Mouse (Mus musculus): ENCODE measurements at regions not wholly inside any gene's neighbourhood (a gene's known extent, or its start where the extent isn't known, plus 50 kb on each side); places are given as distances from the start of the nearest gene placed in this dataset.
"Not testable (repeated sequence)": the region's sequence is repeated elsewhere in the genome, so short reads cannot be mapped to it uniquely, and the experiment has no call there.

DNA sequence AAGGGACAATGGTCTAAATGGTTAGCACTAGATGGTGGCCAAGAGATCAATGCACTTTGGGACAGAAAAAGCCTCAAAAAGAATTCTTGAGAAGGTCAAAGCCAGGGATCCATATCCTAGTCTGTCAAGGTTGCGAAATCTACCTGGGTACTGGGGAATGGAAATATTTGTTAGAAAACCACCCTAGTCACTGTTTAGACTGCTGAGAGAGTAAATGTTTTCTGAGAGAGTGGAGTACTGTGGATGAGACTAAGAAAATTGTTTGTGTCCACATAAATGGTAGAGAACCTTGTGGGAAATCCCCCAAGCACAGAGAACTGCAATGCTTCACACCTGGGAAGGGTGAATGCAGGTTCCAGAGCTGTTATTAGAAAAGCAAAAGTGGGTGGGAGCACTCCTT lies 239.5 kb upstream of the Rarb start:
- DNase-seq (ENCODE audit: low spot score in 2 of 2) = no peak

DNA sequence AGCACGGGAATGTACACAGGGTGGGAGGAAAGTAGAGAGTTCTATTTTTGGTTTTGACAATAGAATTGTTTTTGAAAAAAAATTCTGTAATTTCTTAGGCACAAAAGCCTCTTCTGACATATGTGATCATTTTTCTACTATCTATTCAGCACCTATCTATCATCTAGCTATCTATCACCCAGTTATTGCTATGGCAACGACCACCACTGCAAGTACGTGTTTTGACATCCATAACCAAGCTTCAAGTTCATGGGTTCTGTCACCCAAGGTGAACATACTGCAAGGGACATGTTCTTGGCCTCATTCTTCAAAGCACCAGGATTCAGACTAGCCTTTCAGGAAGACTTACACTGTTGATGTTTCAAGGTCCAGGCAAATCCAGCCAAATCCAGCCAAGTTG lies 238.4 kb upstream of the Rarb start:
- DNase-seq (ENCODE audit: low spot score in 2 of 2) = no peak

DNA sequence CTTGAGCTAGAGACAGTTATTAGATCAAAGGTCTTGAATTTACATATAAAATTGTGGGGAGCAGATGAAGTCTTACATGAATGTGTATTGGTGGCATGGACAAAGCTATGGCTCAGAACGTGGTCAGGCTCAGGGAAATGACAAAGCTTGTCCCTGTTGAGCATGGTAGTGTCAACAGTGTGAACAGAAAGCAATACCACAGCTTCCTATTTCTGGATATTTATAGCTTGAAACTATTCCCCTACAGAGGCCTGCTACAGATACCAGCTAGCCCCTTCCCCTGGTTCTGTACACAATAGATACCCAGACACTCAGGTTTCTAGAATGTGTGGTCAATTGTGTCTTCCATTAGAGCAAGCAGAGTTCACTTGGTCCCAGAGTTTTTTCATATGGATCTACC lies 236.8 kb upstream of the Rarb start:
- DNase-seq (ENCODE audit: low spot score in 2 of 2) = no peak

DNA sequence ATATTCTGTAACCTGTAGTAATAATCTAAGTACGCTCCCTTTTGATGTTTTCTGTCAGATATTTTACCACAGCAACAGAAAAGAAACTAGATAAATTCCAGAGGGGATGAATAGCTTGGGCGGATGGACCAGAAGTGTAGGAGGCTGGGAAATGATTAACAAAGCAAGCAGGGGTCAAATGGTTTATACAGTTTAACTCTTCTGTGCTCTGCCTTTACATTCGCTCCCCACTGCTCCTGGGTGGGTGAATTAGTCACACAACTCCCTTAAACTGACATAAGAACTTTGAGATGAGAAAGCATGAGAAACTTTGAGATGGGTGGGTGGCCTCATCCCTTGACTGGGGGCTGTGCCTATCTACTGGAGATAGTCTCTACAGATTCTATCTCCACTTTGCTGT lies 235.4 kb upstream of the Rarb start:
- DNase-seq (ENCODE audit: low spot score in 2 of 2) = no peak

DNA sequence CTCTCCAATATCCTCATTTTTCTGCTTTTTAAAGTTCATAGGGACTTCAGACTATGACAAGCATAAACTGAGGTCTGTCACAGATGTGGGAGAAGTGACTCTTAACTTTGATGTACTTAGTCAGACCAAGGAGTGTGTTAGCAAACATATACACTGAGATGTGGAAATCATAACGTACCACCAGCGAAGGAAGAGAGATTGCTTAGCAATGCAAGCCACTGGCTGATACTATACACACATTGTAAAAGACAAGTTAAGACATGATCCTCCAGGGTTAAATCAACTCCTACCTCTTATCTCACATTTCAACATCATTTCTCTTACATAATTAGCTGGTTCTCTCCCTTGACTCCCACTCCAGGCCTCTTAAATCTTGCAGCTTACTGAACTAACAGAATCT lies 227.9 kb upstream of the Rarb start:
- no peak for DNase-seq (ENCODE audit: low spot score in 2 of 2)

DNA sequence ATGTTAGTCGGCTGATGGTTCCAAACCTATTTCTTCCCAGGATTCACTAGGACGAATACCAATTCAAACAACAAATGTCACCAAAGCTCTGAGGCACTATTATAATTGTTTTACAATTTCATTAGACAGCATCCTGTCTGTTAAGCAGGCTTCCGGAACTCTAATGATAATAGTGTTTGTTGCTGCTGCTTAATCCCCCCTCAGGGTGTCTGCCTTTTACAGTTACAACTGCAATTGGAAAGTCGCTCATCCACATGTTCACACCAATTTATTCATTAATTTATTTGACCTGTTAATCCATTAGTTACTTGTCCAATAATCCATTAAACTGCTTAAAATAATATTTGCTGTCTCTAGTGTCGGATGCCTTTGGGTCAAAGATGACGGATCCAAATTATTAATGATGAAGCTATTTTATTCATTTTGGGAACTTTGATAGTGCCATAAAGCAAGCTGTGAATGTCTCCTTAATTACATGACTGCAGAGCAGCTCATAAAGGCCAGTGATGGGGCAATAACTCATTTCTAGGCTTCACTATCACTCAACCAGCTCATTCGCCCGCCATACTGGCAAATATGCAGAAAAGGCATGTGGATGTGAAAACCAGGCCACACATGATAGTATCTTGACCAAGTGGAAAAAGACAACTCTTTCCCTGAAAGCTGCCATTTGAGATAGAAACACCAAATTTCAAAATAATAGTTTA lies 226.6 kb upstream of the Rarb start:
- no peak for DNase-seq (ENCODE audit: low spot score in 2 of 2)

DNA sequence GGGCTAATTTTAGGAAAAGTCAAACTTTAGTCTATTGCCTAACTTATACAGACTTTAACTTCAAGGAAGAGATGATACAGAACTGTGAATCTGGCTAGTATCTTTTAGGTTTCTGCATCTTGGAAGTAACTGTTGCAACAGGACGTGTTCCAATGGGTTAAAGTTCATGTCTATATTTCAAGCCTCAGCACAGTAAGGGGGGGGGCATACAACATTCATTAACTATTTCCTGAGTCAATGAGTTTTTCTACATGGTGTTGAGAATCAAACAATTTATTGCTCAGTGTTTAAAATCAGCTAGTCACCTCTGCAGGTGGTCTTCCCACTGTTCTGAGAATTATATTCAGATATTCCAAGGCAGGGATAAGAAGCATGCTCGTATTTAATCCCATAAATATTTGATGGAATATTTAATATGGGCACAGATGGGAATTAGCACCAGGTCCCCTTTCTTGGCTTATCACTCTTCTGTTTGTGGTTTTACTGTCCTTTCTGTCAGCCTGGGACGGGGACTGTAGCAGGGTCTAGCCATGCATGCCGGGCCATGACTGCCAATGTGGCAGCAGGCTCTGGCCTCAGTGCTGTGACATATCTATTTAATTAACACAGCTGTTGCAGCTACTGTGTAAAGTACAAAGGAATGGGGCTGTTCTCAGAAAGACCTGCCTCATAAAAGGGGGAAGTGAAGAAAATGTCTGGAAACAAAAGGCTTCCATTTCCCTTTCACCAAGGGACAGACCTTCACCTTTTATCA lies 201.8 kb upstream of the Rarb start:
- no peak for DNase-seq (ENCODE audit: low spot score in 2 of 2)

DNA sequence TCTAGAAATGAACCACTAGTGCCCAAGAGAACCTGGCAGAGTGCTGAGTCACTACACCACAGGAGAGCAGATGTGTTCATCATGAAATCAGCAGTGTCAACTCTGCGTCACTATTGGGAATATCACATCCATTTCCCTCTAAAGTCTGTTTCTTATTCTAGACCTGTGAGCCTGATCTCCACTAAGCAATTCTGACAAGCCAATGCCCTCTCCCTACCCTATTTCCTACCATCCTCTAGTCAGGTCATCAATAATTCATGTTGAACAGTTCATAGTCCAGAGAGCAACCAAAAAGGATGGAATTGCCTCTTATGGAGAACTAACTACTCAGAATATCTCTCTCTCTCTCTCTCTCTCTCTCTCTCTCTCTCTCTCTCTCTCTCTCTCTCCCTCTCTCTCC lies 194.0 kb upstream of the Rarb start:
- no peak for DNase-seq (ENCODE audit: low spot score in 2 of 2)

DNA sequence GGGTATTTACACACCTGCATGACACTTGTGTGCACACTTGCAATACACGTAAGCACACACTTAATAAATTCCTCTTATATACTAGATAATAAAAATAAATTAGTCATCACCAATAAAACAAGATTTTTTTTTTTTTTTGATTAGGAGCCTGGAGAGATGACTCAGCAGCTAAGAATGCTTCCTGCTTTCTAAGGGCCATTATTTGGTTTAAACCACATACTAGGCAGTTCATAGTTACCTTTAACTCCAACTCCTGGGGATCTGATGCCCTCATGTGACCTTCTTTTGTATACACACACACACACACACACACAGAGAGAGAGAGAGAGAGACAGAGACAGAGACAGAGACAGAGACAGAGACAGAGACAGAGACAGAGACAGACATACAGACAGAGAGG lies 193.2 kb upstream of the Rarb start:
- no peak for DNase-seq (ENCODE audit: low spot score in 2 of 2)

DNA sequence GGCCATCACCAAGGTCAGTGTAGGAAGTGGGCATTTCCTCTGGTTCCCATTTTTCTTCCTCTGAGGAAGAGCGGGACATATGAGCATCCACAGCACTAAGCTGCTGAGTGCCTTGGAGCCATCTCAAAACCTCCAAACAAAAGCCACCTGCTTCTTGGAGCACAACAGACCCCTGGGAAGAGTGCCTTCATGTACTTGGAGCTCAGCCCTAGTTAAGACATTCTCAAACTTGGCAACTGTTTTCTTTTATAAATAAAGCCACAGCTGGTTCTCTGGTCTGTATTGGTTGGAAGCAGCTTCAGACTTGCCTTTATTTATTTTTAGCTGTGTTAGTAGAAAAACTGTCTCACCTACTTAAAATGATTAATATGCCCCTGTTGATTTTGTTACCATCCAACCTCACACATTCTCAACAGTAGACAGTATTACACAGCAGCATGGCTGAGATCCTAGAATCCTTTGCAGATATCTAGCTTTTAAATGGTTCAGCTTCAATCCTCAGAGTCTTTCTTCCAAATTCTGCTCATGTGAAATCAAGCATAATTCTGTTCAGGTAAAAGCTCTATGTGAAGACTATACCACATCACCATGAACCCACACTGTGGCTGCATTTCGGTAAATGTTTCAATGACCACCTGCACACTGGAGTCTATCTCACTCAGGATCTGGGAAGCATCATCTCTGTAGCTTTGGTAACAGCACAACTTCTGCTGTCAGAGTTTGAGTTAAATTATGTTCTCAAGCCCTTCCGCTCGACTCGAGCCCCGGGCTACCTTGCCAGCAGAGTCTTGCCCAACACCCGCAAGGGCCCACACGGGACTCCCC lies 186.4 kb upstream of the Rarb start:
- DNase-seq (ENCODE audit: low spot score in 2 of 2) = peak in 1 of 2 experiments; percentile 9

DNA sequence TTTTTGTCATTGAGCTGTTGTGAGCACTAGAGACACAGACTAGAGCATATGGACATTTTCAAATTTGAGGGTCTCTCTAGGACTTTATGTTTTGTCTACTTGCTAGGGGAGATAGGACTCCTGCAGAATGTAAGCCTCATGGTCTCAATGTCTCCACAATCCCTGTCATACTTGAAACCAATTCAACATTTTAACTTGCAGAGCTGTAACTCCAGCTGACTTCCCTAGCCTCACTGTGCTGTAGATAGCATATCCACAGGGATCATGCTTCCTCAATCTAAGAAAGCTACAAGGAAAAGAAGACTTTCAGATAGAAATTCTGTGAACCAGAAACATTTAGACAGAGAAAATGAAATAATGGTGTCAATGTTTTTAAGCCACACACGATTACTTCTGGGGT lies 185.8 kb upstream of the Rarb start:
- DNase-seq (ENCODE audit: low spot score in 2 of 2) = no peak

DNA sequence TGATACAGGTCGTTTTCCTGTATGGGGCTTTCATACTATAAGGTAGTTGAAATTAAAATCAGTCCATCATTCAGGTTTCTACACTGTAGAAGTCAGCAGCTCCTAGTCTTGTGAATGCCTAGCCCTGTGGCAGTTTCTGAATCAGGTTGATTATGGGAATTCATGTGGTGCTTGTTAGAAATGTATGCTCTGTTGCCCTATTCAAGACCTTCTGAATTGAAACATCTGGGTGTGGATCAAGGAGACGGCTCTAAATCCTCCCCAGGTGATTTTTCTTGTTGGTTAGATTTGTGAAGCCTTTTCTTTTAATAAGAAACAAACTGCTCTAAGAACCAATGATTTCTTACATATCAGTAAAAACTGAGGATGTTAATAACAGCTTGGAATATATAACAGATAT lies 177.8 kb upstream of the Rarb start:
- no peak for DNase-seq (ENCODE audit: low spot score in 2 of 2)

DNA sequence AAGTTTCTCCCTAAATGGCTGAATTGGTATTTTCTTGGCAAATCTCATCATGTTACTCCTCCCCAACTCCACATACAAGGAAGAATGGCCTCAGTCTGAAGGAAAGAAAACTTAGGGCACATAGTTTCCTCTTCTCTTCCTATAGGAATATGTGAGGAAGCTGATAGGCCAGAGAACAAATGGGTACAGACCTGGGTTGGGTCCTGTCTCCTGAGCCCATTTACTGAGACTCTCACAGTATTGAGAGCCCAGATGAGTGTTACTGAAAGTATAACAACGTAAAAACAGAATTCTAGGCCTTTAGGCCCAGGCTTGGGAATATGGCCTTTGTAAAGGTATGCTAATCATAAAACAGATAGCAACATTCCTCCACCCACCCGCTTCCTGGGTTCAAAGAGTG lies 152.0 kb upstream of the Rarb start:
- not testable (repeated sequence) for DNase-seq (ENCODE audit: low spot score in 2 of 2)

DNA sequence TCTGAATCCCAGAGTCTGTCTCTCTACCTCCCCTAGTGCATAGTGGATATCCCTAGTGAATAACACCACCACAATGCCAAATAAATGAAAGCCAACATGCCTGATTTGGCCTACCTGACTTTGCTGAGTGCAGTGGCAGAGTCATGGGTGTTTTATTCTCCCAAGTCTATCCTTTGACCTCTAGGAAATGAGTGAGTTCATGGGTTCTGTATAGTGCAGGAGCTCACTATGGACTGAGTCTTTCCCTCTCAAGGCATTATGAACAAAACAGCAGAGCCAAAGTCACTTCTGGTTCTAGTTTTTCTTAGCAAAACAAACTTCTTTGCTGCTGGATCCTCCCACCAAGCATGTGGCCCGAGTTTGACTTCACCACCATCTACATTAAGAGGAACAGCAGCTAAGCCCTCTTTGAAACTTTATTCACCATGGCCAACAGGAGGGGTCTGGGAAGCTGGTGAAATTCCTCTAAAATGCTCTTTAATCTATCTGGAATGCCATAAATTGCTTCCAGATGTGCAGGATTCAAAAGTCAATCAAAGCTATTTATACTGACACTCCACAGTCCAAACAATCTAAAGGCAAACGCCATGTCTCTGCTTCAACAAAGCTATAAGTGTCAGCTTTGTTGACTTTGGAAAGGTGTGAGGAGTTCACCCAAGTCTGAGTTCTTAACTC lies 145.9 kb upstream of the Rarb start:
- no peak for DNase-seq (ENCODE audit: low spot score in 2 of 2)

DNA sequence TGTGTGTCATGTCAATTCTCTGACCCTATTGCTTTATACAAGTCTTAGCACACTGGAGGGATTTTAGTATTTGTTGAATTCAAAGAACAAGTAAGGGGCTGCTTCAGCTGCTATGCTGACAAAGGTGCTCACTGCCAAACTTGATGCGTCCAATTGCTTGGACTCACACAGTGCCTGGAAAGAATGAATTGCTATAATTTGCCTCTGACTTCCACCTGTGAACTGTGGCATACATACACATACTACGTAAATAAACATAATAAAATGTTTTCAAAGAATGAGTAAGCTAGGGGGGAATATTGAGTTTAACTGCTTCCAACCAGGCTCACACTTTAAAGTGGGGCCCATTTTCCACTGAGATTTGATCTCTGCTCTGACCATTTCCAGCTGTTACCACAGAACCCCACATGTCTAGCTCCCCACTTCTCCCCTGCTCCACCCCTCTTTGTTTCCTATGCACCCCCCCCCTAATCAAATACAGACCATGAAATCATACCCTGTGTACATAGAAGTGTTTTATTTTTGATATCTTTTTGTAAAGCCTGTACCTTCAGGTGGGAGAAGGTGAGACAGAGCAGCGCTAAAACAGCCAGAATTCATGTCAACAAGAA lies 143.4 kb upstream of the Rarb start:
- no peak for DNase-seq (ENCODE audit: low spot score in 2 of 2)

DNA sequence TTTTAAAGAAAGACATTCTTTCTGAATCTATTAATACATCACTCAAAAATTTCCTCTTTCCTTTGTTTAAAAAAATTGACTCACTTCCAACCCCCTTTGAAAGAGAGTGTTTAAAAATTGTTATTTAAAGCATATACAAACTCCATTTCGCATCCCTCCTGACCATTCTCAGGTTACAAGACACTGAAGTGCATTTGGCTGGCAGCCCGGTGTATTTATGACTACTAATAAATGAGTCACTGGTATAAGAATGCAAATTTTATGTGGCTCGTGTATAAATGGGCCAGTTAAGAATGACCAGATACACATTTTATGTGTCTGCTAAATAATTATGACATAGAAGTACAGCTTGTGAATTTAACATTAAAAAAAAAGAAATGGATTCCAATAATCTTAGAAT lies 138.8 kb upstream of the Rarb start:
- DNase-seq (ENCODE audit: low spot score in 2 of 2) = peak; percentile 27 to 79

DNA sequence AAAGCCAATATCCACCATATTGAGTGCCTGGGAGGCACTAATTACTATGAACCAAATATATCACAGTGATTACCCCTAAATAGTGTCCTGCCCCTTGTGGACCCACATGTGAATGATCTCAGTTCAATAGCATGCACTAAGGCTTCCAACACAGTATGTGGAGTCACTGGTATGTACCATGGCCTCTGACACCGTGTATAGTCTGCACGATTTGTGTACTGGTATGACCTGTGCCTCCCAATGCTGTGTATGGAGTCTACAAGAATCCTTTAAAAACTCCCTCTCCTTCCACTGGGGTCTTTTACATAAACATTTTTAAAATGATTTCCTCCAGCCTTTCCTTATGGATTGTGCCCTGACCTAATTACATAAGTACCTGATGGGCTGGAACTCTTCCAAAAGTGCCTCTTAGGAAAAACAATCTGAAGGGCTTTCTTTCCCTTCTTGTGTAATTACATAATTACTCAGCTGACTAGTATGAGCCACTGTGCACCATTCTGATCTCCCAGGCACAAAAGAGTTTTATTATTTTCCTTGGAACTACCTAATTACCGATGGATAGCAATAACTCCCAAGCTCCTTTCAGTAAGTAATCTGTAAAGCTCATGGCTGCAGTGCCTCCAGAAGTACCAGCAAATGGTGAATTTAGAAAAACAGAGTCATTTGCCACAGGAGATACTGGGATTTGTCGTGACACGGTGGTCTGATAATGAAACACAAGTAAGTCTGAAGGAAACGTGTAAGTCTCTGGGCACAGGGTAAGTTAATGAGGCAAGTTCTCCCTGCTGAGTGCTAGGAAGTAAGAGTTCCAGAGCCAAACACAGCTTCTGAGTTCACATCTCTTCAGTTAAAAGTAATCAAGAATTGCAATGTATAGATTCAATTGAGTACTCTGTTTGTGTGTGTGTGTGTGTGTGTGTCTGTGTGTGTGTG lies 135.8 kb upstream of the Rarb start:
- DNase-seq (ENCODE audit: low spot score in 2 of 2) = no peak

DNA sequence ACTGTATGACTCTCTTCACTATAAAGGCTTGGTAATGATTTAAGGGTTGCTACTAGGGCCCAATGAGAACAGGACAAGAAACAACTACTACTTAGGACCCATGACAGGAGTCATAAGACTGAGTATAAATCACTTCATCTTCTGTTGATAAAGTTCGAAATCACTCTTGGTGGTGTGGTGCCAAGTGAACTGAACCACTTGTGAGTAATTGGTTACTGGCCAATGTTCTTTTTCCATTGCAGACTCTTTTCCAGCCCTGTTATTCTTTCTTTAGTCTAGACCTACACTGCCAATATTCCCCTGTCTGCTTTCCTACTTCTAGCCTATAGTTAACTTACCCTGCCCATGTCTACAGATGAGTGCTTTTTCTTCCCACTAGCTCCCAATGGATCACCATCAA lies 129.8 kb upstream of the Rarb start:
- no peak for DNase-seq (ENCODE audit: low spot score in 2 of 2)

DNA sequence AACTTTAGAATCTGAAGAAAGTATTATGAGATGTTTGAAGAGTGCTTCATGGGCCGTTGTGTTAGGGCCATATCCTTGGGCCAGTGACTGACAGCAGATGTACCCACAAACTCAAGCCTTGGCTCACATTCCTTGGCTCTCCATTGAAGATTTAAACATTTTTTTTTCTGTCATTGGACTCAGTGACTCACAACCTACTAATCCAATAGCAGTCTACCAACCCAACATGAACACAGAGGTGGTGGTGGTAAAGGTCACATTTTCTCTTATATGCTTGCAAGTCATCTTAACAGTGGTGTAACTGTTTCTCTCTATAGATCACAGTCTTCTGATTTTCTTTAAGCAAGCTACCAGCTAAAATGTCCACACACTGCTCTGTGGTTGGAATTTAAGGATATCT lies 125.5 kb upstream of the Rarb start:
- no peak for DNase-seq (ENCODE audit: low spot score in 2 of 2)

DNA sequence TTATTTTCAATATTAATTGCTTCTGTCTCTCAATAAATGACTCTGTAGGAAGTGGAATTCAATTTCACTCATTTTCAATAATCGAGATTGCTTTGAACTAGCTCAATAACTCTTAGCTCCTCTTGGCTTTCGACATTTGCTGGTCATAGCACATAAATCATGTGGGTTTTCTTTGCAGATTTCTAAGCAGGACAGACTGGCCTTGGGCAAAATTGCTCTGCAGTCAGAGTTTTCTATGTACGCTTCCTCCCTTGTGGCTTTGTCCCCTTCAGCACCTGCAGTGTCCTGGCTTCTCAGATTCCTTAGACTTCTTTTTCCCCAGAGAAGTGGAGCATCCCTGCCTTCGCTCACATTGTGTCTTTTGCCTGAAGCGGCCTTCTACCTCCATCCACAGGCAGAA lies 124.6 kb upstream of the Rarb start:
- no peak for DNase-seq (ENCODE audit: low spot score in 2 of 2)
